Mouse (Mus musculus): ENCODE measurements at regions not wholly inside any gene's neighbourhood (a gene's known extent, or its start where the extent isn't known, plus 50 kb on each side); places are given as distances from the start of the nearest gene placed in this dataset.

GRCm38 (mm10) chr3:149262332-149262970 lies 272.1 kb upstream of the Adgrl2 start:
- DNase-seq = no peak

GRCm38 (mm10) chr3:149261764-149262163 lies 271.4 kb upstream of the Adgrl2 start:
- no peak for DNase-seq

GRCm38 (mm10) chr3:149258826-149259225 lies 268.5 kb upstream of the Adgrl2 start:
- DNase-seq = no peak

- DNase-seq = peak; percentile 52
These were observed 266.5 kb upstream of the Adgrl2 start for GRCm38 (mm10) chr3:149256891-149257290.

GRCm38 (mm10) chr3:149253080-149253479 lies 262.7 kb upstream of the Adgrl2 start:
- no peak for DNase-seq

GRCm38 (mm10) chr3:149252144-149252543 lies 261.8 kb upstream of the Adgrl2 start:
- DNase-seq = peak; percentile 40

GRCm38 (mm10) chr3:149247626-149247987 lies 257.3 kb upstream of the Adgrl2 start:
- DNase-seq = no peak

- DNase-seq = no peak
These were observed 256.7 kb upstream of the Adgrl2 start for GRCm38 (mm10) chr3:149246935-149247625.

- no peak for DNase-seq
These were observed 249.3 kb upstream of the Adgrl2 start for GRCm38 (mm10) chr3:149239664-149240063.

- DNase-seq = no peak
These were observed 247.7 kb upstream of the Adgrl2 start for GRCm38 (mm10) chr3:149238076-149238475.

GRCm38 (mm10) chr3:149235183-149235582 lies 244.8 kb upstream of the Adgrl2 start:
- no peak for DNase-seq

- no peak for DNase-seq
These were observed 243.4 kb upstream of the Adgrl2 start for GRCm38 (mm10) chr3:149233691-149234131.

- no peak for DNase-seq
These were observed 242.9 kb upstream of the Adgrl2 start for GRCm38 (mm10) chr3:149233191-149233641.

GRCm38 (mm10) chr3:149231346-149231745 lies 241.0 kb upstream of the Adgrl2 start:
- no peak for DNase-seq

GRCm38 (mm10) chr3:149227556-149227955 lies 237.2 kb upstream of the Adgrl2 start:
- DNase-seq = no peak

- DNase-seq = no peak
These were observed 236.4 kb upstream of the Adgrl2 start for GRCm38 (mm10) chr3:149226723-149227122.

- no peak for DNase-seq
These were observed 235.3 kb upstream of the Adgrl2 start for GRCm38 (mm10) chr3:149225684-149226083.

GRCm38 (mm10) chr3:149224271-149224670 lies 233.9 kb upstream of the Adgrl2 start:
- no peak for DNase-seq

- DNase-seq = no peak
These were observed 233.4 kb upstream of the Adgrl2 start for GRCm38 (mm10) chr3:149223776-149224175.

GRCm38 (mm10) chr3:149220958-149221357 lies 230.6 kb upstream of the Adgrl2 start:
- DNase-seq = no peak

GRCm38 (mm10) chr3:149220304-149220951 lies 230.1 kb upstream of the Adgrl2 start:
- DNase-seq = peak; percentile 10

GRCm38 (mm10) chr3:149219381-149220303 lies 229.3 kb upstream of the Adgrl2 start:
- peak; percentile 28 for DNase-seq

Measured in retina, postnatal 1 day (tissue).